Mouse (Mus musculus) MEL (cell line): ENCODE measurements around the gene Rassf3. TPM values are rescaled to one million over a fixed set of nuclear protein-coding genes. Genes with fewer than 3 reads are reported as not detected.

Experiments
- DNase-seq: peaks from one replicate; pipeline ENCODE4 v3.0.0; 2011; ENCODE audit warnings: low read depth, low spot score
- H3K27ac ChIP-seq: 2 replicates; pipeline ENCODE4 v1.5.1; 2012; ENCODE audit warnings: low read depth, mild to moderate bottlenecking, control low read depth, low read length, moderate library complexity; ENCODE audit not compliant: control insufficient read depth
- H3K27me3 ChIP-seq, 2 experiments: fragments of 150-350 bp in 1 of 2; sonication (generic) in 1 of 2; 2 replicates each; pipeline ENCODE4 v1.6.1; 2012; ENCODE audit warnings: low read length in 2 of 2, mild to moderate bottlenecking in 2 of 2, improper control_type of control experiment in 1 of 2, moderate library complexity in 1 of 2; ENCODE audit not compliant: insufficient read depth in 2 of 2, control insufficient read depth in 1 of 2
- H3K36me3 ChIP-seq, 2 experiments: 2 replicates each; pipeline ENCODE4 v1.6.1; 2012 to 2014; ENCODE audit warnings: low read length in 2 of 2, improper control_type of control experiment in 1 of 2, inconsistent platforms in 1 of 2, mild to moderate bottlenecking in 1 of 2; ENCODE audit not compliant: insufficient read depth in 2 of 2, control insufficient read depth in 1 of 2
- H3K4me1 ChIP-seq, 2 experiments: fragments of 150-350 bp in 1 of 2; sonication (generic) in 1 of 2; 2 replicates each; pipeline ENCODE4 v1.6.1; 2012; ENCODE audit warnings: low read length in 2 of 2, improper control_type of control experiment in 1 of 2, mild to moderate bottlenecking in 1 of 2; ENCODE audit not compliant: insufficient read depth in 2 of 2, control insufficient read depth in 1 of 2
- H3K4me3 ChIP-seq, 2 experiments: fragments of 150-350 bp in 1 of 2; sonication (generic) in 1 of 2; 2 replicates each; pipeline ENCODE4 v1.5.1; 2012; ENCODE audit warnings: low read depth in 2 of 2, low read length in 2 of 2, mild to moderate bottlenecking in 2 of 2, moderate library complexity in 2 of 2, control low read depth in 1 of 2, improper control_type of control experiment in 1 of 2; ENCODE audit not compliant: control insufficient read depth in 1 of 2, insufficient read depth in 1 of 2
- H3K79me2 ChIP-seq: 2 replicates; pipeline ENCODE4 v1.6.1; 2012; ENCODE audit warnings: mild to moderate bottlenecking, low read length, moderate library complexity; ENCODE audit not compliant: control insufficient read depth, poor library complexity, insufficient read depth
- H3K9ac ChIP-seq: 2 replicates; pipeline ENCODE4 v1.6.1; 2012; ENCODE audit warnings: low read depth, mild to moderate bottlenecking, control low read depth, low read length, moderate library complexity; ENCODE audit not compliant: control insufficient read depth, poor library complexity, severe bottlenecking
- H3K9me3 ChIP-seq: fragments of 150-350 bp; sonication (generic); replicated peaks from 2 replicates; pipeline ENCODE4 v1.6.1; 2012; ENCODE audit warnings: mild to moderate bottlenecking, low read length, improper control_type of control experiment, moderate library complexity; ENCODE audit not compliant: insufficient read depth
- CHD1 ChIP-seq: IDR thresholded peaks from 2 replicates; pipeline ENCODE4 v1.6.1; 2012; ENCODE audit warnings: low read depth, mild to moderate bottlenecking, inconsistent platforms, low read length, improper control_type of control experiment
- CHD2 ChIP-seq: IDR thresholded peaks from 2 replicates; pipeline ENCODE4 v1.6.1; 2011; ENCODE audit warnings: low read length, improper control_type of control experiment
- CTCF ChIP-seq, 3 experiments: IDR thresholded peaks in 2 of 3; conservative IDR thresholded peaks in 1 of 3; 2 replicates each; pipeline ENCODE4 v1.5.1; 2011 to 2012; ENCODE audit warnings: low read length in 3 of 3, low read depth in 2 of 3, mild to moderate bottlenecking in 2 of 3, improper control_type of control experiment in 1 of 3, inconsistent platforms in 1 of 3, mixed read lengths in 1 of 3, moderate library complexity in 1 of 3; ENCODE audit not compliant: control insufficient read depth in 1 of 3, insufficient read depth in 1 of 3, poor library complexity in 1 of 3, severe bottlenecking in 1 of 3
- E2F4 ChIP-seq: IDR thresholded peaks from 2 replicates; pipeline ENCODE4 v1.6.1; 2011; ENCODE audit warnings: low read depth, low read length, improper control_type of control experiment, borderline replicate concordance
- GABPA ChIP-seq: IDR thresholded peaks from 2 replicates; pipeline ENCODE4 v1.6.1; 2012; ENCODE audit warnings: low read depth, mild to moderate bottlenecking, inconsistent platforms, low read length, improper control_type of control experiment, moderate library complexity
- GATA1 ChIP-seq: IDR thresholded peaks from 2 replicates; pipeline ENCODE4 v1.6.1; 2011; ENCODE audit warnings: low read depth, low read length, improper control_type of control experiment
- HCFC1 ChIP-seq: IDR thresholded peaks from 2 replicates; pipeline ENCODE4 v1.6.1; 2012; ENCODE audit warnings: low read depth, mild to moderate bottlenecking, inconsistent platforms, low read length, improper control_type of control experiment, moderate library complexity
- JUND ChIP-seq: IDR thresholded peaks from 2 replicates; pipeline ENCODE4 v1.6.1; 2011; ENCODE audit warnings: low read depth, mild to moderate bottlenecking, improper control_type of control experiment, low read length
- KAT2A ChIP-seq: conservative IDR thresholded peaks from 2 replicates; pipeline ENCODE4 v1.6.1; 2012; ENCODE audit warnings: low read depth, low read length, improper control_type of control experiment, inconsistent platforms
- MAFK ChIP-seq: IDR thresholded peaks from 2 replicates; pipeline ENCODE4 v1.6.1; 2011; ENCODE audit warnings: low read depth, mild to moderate bottlenecking, low read length, improper control_type of control experiment, borderline replicate concordance
- MAZ ChIP-seq: IDR thresholded peaks from 2 replicates; pipeline ENCODE4 v1.6.1; 2012; ENCODE audit warnings: low read depth, mild to moderate bottlenecking, inconsistent platforms, low read length, improper control_type of control experiment
- MEF2A ChIP-seq: IDR thresholded peaks from 2 replicates; pipeline ENCODE4 v1.6.1; 2014; ENCODE audit warnings: low read depth, mild to moderate bottlenecking, inconsistent platforms, low read length, improper control_type of control experiment; ENCODE audit not compliant: poor library complexity, insufficient replicate concordance, severe bottlenecking; ENCODE audit errors: extremely low read depth
- NRF1 ChIP-seq: IDR thresholded peaks from 2 replicates; pipeline ENCODE4 v1.6.1; 2014; ENCODE audit warnings: low read depth, mild to moderate bottlenecking, inconsistent platforms, low read length, improper control_type of control experiment, moderate library complexity; ENCODE audit not compliant: poor library complexity, insufficient read depth, severe bottlenecking
- POLR2AphosphoS2 ChIP-seq: IDR thresholded peaks from 2 replicates; pipeline ENCODE4 v1.6.1; 2011; ENCODE audit warnings: low read length, improper control_type of control experiment
- RCOR1 ChIP-seq: IDR thresholded peaks from 2 replicates; pipeline ENCODE4 v1.6.1; 2012; ENCODE audit warnings: low read depth, mild to moderate bottlenecking, inconsistent platforms, low read length, improper control_type of control experiment
- TAL1 ChIP-seq: IDR thresholded peaks from 2 replicates; pipeline ENCODE4 v1.6.1; 2012; ENCODE audit warnings: mild to moderate bottlenecking, inconsistent platforms, low read length, moderate library complexity, mixed read lengths
- USF1 ChIP-seq: IDR thresholded peaks from 2 replicates; pipeline ENCODE4 v1.6.1; 2014; ENCODE audit warnings: low read depth, mild to moderate bottlenecking, inconsistent platforms, low read length, improper control_type of control experiment, moderate library complexity
- USF2 ChIP-seq, 2 experiments: IDR thresholded peaks; 2 replicates each; pipeline ENCODE4 v1.6.1; 2011 to 2012; ENCODE audit warnings: improper control_type of control experiment in 2 of 2, low read length in 2 of 2, borderline replicate concordance in 1 of 2, inconsistent platforms in 1 of 2, low read depth in 1 of 2, mild to moderate bottlenecking in 1 of 2; ENCODE audit not compliant: insufficient read depth in 1 of 2
- ZMIZ1 ChIP-seq: IDR thresholded peaks from 2 replicates; pipeline ENCODE4 v1.6.1; 2012; ENCODE audit warnings: low read depth, mild to moderate bottlenecking, inconsistent platforms, low read length, improper control_type of control experiment, moderate library complexity
- polyA plus RNA-seq, 2 experiments: library from polyadenylated mRNA; stranded (reverse) in 1 of 2; unstranded in 1 of 2; fragments of >175 nt in 1 of 2; fragments of >200 nt in 1 of 2; gene quantifications; 2 replicates each; pipeline versions ENCODE4 v1.2.1 to v1.2.4; 2012; ENCODE audit warnings: low replicate concordance in 2 of 2, low read depth in 1 of 2; ENCODE audit not compliant: insufficient read length in 2 of 2, insufficient read depth in 1 of 2, missing spikeins in 1 of 2
- total RNA-seq: library from RNA; depleted of rRNA; stranded (reverse); fragments of 300-350 nt; gene quantifications from 2 replicates; pipeline ENCODE4 v1.2.3, GENCODE M21; 2012

Rassf3 gene
- total and polyA plus RNA-seq, 3 experiments, result 9.2 to 15.8 TPM; not detected in 1

DNA sequence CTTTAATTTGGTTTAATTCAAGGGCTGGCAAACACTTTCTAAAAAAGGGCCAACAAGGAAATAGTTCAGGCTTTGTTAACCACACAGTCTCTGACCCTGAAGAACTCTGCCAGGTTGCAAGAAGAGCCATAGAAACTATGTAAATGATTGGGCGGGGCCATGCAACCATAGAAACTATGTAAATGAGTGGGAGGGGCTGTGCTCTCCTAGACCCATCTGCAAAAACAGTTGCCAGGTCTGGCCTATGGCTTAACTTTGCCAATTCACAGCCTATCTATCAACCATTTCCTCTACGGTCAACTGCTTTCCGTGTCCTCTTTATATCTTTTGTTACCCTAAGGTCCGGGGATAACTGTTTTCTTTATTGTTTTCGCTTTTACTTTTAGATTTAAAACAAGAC is 25.0 kb upstream of the Rassf3 start (continued):
- TF ChIP-seq USF2 (IDR thresholded peaks at IDR 0.05; ENCODE audit: borderline replicate concordance in 1 of 2, insufficient read depth in 1 of 2, low read depth in 1 of 2, low read length in 2 of 2) (no peak), GATA1 (0 out of 2 replicates have a peak, but pooled peaks have one; percentile 21), CTCF (IDR thresholded peaks at IDR 0.05 in 2 of 3, conservative IDR thresholded peaks at IDR 0.05 in 1 of 3; ENCODE audit: control insufficient read depth in 1 of 3, insufficient read depth in 1 of 3, low read depth in 2 of 3, low read length in 3 of 3, poor library complexity in 1 of 3, severe bottlenecking in 1 of 3) (no peak), POLR2AphosphoS2 (peak; percentile 66; the same call in 1 of the 2 replicates), GABPA (no peak), USF1 (no peak), ZMIZ1 (peak; percentile 46; the same call in 1 of the 2 replicates), MAZ (no peak; the same call in none of the 2 replicates), CHD1 (0 out of 2 replicates have a peak, but pooled peaks have one; percentile 26), JUND (no peak)

DNA sequence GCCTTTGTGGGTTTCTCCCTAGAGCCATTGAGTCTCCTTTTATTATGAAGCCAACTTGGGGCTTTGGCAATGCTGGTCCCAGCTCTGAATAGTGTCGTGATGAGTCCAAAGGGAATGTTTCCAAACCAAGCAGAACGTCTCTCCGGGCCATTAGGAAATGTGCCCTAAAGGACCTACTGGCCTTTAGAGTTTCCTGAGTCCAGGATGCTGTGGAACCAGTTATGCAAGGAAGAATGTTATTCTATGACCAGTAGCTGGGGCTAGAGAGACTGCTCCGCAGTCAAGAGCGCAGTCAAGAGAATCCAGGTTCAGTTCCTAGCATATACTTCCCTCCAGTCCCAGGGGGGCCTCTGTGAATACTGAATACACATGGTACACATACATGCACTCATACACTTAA is 23.9 kb upstream of the Rassf3 start:
- no peaks in the 10 kb centered on the region for H3K9me3 ChIP-seq
- TF ChIP-seq HCFC1 (no peak), MAFK (no peak), MEF2A (no peak), GATA1 (no peak), E2F4 (no peak), TAL1 (no peak), USF2 (IDR thresholded peaks at IDR 0.05; ENCODE audit: borderline replicate concordance in 1 of 2, insufficient read depth in 1 of 2, low read depth in 1 of 2, low read length in 2 of 2) (no peak), NRF1 (no peak), ZMIZ1 (no peak), CHD2 (no peak), KAT2A (no peak), RCOR1 (no peak)
- H3K27ac ChIP-seq, result no peak overlapping the region
- H3K36me3 ChIP-seq, result peaks cover 0 to 12% of the 10 kb centered on the region in 2 experiments; a peak in 2 of 4 replicates
- H3K4me1 ChIP-seq, result peaks cover 10 to 13% of the 10 kb centered on the region in 2 experiments
- no peak overlapping the region for H3K4me3 ChIP-seq
- H3K79me2 ChIP-seq, result no peaks in the 10 kb centered on the region; the same call in 1 of the 2 replicates
- H3K27me3 ChIP-seq, result no peaks in the 10 kb centered on the region
- no peak overlapping the region for H3K9ac ChIP-seq
- no peak for DNase-seq
